Mouse (Mus musculus) left cerebral cortex, postnatal 10 days (tissue): Measurements from ENCODE around the gene Art2b. TPM values are rescaled to one million over a fixed set of nuclear protein-coding genes. Genes with fewer than 3 reads are reported as not detected.
"Not testable (repeated sequence)": the region's sequence is repeated elsewhere in the genome, so short reads cannot be mapped to it uniquely, and the experiment has no call there.

Source experiments
- DNase-seq, 2 experiments: peaks; one replicate each; pipeline ENCODE4 v3.0.0; 2021 to 2022; ENCODE audit warnings: low spot score in 2 of 2, mixed read lengths in 1 of 2; ENCODE audit errors: extremely low spot score in 1 of 2
- intact Hi-C: fragments of 180-260 bp; cut with DNase I; formaldehyde crosslinking; loops from one replicate; pipeline ENCODE4 v1.15.1; 2025
- total RNA-seq, 2 experiments: library from RNA; stranded (reverse); gene quantifications; 2 replicates each; pipeline ENCODE4 v1.2.3; 2021

Gene Art2b
- total RNA-seq, 2 experiments from 2014 or later: not detected

GRCm38 (mm10) chr7:101580863-101581262, 4.5 kb downstream of the Art2b start:
- intact Hi-C loops, DNase-seq: not testable (repeated sequence)

DNA sequence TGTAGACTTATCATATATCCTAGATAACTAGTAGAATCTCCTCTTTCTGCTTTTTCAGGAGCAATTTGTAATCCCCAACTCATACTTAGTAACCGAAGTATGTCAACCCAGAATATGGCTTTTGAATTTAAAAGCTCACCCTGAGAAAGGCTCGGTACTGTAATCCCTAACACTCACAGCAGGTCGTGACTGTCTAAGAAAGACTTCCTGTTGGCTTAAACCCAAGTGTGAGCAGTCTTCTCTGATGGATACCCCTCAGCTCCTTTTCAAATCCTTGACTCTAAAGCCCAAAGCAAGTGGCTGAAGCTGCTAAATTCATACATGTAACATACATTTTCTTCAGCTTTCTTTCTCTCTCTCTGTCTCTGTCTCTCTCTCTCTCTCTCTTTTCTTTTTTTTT, 11.0 kb downstream of the Art2b start:
- DNase-seq: no peak
- intact Hi-C loops: no loop called here

DNA sequence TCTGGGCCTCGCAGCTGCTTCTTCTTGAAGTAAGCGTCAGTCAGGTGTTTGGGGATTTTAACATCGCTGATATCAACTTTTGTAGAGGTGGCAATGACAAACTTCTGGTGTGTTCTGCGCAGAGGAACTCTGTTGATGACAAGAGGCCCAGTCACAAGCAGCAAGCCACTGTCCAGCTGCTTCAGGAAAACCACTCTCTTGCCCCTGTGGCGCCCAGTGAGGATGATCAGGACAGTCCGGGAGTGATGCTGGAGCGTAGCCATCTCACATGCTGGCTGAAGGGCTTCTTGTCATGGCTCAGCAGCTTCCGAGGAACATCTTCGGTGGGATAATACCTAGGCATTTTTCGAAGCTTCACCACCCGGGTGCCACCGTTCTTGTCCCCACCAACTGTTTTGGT, 11.8 kb downstream of the Art2b start:
- intact Hi-C loops, DNase-seq: not testable (repeated sequence)

GRCm38 (mm10) chr7:101564086-101564485, 21.3 kb downstream of the Art2b start:
- intact Hi-C loops: loop anchor here (5.0 kb wide), 1 partner anchor 43 kb away; no protein-coding TSS in a partner anchor
- DNase-seq: no peak

GRCm38 (mm10) chr7:101559393-101559792, 26.0 kb downstream of the Art2b start:
- DNase-seq, intact Hi-C loops: not testable (repeated sequence)

DNA sequence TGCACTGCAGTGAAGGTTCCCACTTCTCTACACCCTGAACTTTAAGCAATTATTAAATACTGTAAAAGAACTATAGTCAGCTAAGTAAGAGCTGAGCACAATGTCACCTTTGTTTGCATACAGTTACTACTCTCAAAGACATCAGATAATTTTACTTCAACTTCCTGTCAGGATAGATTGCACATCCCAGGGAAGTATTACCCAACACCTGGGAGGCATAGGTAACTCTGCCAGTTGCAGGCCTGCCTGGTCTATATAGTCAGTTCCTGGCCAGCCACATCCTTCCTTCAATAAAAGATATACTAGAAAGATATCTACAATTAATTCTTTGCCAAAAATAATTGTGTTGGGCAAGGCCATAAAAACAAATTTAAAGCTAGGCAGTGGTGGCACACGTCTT, 28.0 kb downstream of the Art2b start:
- intact Hi-C loops: no loop called here
- DNase-seq: no peak

- intact Hi-C loops, DNase-seq: not testable (repeated sequence)
Observed at GRCm38 (mm10) chr7:101555473-101555872, 29.9 kb downstream of the Art2b start.

- no peak for DNase-seq
- intact Hi-C loops: no loop called here
Observed at GRCm38 (mm10) chr7:101551530-101551929, 33.9 kb downstream of the Art2b start.

- no peak for DNase-seq
- intact Hi-C loops: no loop called here
Observed at GRCm38 (mm10) chr7:101550686-101551485, 34.5 kb downstream of the Art2b start.

DNA sequence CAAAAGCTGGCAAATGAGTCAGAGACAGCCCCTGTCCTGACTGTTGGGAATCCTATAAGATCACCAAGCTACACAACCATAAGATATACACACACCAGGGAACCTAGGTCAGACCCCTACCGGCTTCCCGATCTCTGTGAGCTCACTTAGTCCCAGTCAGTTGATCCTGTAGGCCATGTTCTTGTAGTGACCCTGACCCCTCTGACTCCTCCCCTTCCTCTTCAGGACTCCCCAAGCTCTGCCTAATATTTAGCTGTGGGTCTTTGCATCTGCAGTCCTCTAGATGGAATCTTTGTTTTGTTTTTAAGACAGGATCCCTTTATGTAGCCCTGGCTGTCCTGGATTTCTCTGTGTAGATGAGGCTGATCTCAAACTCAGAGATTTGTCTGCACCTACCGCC, 36.1 kb downstream of the Art2b start:
- no peak for DNase-seq
- intact Hi-C loops: no loop called here

DNA sequence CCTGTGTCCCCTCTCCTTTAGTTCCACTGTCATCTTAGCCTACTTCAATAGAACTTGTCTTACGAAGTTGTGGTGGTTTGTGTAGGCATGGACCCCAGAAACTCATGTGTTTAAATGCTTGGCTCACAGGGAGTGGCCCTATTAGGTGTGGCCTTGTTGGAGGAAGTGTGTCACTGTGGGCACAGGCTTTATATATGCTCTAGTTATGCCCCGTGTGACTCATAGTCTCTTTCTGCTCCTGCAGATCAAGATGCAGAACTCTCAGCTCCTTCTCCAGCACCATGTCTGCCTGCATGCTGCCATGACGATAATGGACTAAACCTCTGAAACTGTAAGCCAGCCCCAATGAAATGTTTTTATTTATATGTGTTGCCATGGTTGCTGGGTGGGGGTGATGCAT, 37.7 kb downstream of the Art2b start:
- intact Hi-C loops: no loop called here
- DNase-seq: no peak

DNA sequence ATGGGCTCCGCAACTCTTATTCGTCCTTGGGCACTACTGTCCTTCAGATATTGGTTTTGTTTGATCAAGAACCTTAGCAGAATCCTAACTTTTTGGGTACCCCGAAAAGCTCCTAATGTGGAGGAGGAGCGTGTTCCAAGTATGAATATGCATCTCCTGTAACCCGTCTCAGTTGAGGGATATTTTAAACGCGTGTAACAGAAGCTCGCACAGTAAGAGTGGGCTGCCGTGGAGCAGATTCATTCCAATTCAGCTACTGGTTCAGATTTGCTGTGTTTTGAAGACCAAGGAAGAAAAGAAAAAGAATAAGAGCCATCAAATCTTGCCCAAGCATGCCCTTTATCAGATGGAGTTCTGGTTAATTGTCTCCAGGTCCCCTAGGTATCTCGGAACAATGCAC, 43.7 kb downstream of the Art2b start:
- peak in 1 of 2 experiments; percentile 57 for DNase-seq
- intact Hi-C loops: loop anchor here (2.0 to 5.0 kb wide), 3 partner anchors 81 to 115 kb away; no protein-coding TSS in a partner anchor

DNA sequence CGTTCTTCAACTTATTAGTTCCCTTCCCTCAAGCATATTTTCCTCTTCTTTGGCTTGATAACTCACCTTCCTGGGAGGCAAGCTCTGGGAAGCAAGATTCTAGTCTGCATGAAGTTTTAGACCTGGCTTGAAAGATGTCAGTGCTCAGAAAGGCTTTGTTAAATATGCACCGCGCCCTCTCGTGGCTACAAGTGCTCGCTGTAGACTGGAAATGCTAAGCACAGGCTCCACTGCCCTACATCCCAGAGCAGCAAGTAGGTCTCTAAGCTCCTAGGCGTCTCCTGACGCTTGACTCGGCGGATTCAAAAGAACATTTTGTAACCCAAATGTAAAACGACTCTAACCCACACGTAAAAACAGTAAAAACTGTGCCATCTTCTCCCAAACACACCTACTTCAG, 44.3 kb downstream of the Art2b start:
- intact Hi-C loops: loop anchor here (2.0 to 5.0 kb wide), 2 partner anchors 81 to 90 kb away; no protein-coding TSS in a partner anchor
- DNase-seq: peak; percentile 81

DNA sequence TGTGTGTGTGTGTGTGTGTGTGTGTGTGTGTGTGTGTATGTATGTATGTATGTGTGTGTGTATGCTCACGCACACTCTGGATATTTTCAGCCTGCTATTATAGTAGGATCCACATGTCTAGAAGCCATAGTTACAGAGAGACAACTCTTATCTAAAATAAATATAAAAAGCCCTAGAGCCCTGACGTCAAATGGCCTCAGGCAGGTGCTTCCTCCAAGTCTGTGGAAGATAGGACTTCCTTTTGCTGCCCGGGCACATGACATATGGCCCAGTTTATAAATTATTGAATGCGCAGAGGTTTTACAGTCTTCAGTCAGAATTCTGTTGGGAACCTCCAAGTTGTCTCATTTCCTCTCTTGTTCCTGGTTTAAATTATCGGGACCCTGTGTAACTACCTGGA, 44.7 kb downstream of the Art2b start:
- DNase-seq: no peak
- intact Hi-C loops: loop anchor here (2.0 to 5.0 kb wide), 2 partner anchors 82 to 90 kb away; no protein-coding TSS in a partner anchor

- intact Hi-C loops: loop anchor here (2.0 to 5.0 kb wide), 2 partner anchors 83 to 89 kb away; no protein-coding TSS in a partner anchor
- no peak for DNase-seq
Observed at GRCm38 (mm10) chr7:101539774-101540173, 45.6 kb downstream of the Art2b start.

- intact Hi-C loops: no loop called here
- peak; percentile 56 to 66 for DNase-seq
Observed at GRCm38 (mm10) chr7:101538141-101538933, 47.1 kb downstream of the Art2b start.

DNA sequence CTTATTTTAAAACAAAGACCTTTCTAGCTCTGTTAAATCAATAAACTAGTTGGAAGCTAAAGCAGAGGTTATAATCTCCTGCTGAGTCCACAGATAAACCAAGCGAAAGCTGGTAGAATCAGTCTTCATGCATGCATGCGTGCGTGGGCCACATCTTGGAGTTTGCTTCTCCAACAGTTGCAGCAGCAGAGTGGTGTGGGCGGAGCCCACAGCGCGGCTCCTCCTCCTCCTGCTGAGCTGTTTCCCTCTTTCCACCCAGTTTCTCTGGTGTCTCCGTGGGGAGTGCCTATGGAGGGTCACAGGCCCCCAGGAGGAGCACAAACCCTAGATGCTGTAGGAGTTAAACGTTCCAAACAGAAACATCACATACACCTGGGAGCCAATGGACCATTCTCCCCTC, 47.9 kb downstream of the Art2b start:
- intact Hi-C loops: no loop called here
- no peak for DNase-seq

- intact Hi-C loops: no loop called here
- DNase-seq: no peak
Observed at GRCm38 (mm10) chr7:101535517-101535916, 49.9 kb downstream of the Art2b start.

DNA sequence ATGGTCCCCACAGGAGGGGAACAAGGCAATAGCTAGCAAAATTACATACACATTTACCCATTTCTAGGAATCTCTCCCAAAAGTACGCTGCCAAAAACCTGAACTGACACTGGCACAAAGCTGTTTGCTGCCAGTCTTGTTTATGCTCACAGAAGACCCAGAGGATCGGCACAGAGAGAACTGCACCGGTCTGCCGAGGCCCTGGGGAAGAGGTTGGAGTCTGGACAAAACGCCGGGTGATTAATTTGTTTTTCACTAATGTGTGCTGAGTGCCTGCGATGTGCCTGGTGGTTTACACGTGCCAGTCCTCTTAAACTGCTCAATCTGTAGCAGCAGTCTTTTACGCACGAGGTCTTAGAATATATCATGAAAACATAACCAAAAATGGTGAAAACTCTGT, 50.3 kb downstream of the Art2b start:
- no peak for DNase-seq
- intact Hi-C loops: no loop called here

DNA sequence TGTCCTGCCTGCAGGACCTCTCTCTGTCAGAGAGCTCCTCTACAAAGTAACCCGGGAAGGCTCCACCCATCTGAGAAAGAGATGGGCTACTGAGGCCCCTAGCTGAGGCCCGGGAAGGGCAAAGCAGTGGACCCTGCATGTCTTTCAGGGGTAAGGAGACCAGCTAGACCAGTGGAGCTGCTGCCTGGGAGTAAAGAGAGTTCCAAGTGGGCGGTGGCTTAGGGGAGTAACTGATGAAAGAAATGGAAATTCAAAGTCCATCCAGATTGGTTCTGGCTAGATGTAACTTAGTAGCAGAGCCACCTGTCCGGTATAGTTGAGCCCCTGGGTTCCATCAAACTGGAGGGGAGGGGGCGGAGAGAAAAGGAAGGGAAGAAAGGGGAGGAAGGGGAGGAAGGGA, 51.0 kb downstream of the Art2b start:
- intact Hi-C loops: no loop called here
- DNase-seq: no peak
